Mouse (Mus musculus): ENCODE measurements around the gene Dlg2. TPM values are rescaled to one million over a fixed set of nuclear protein-coding genes. Genes with fewer than 3 reads are reported as not detected.

Gene Dlg2
- total RNA-seq, 2 experiments from 2014 or later, result 1.9 to 3.4 TPM

- DNase-seq, result no peak
- intact Hi-C loops (cut with DNase I), result no loop called here
Observed at GRCm38 (mm10) chr7:91709853-91710252, 1233.4 kb downstream of the Dlg2 start.

DNA sequence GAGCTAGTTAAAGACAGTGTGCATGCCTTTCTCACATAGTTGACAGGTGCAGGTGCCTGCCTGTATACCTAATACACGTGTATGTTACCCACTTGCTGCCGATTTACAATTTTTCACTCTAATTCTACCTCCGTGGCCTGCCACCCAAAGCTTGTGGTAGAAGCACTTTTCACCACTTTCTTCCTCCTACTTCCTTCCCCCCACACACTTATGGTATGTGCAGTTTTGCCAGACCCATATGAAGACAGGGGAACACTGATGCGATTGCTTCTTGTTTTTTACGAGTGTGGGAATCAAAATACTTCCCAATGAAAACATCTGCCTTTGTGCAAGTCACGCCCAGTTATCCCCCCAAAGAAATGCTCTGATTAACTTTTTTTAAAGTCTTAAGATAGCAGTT lies 1234.7 kb downstream of the Dlg2 start:
- intact Hi-C loops (cut with DNase I), result no loop called here
- no peak for DNase-seq

GRCm38 (mm10) chr7:91715776-91716175 lies 1239.3 kb downstream of the Dlg2 start:
- intact Hi-C loops (cut with DNase I), result no loop called here
- DNase-seq, result no peak

GRCm38 (mm10) chr7:91716696-91717095 lies 1240.2 kb downstream of the Dlg2 start:
- DNase-seq, result no peak
- intact Hi-C loops (cut with DNase I), result no loop called here

- intact Hi-C loops (cut with DNase I), result no loop called here
Observed at GRCm38 (mm10) chr7:91720318-91720717, 1243.8 kb downstream of the Dlg2 start.

DNA sequence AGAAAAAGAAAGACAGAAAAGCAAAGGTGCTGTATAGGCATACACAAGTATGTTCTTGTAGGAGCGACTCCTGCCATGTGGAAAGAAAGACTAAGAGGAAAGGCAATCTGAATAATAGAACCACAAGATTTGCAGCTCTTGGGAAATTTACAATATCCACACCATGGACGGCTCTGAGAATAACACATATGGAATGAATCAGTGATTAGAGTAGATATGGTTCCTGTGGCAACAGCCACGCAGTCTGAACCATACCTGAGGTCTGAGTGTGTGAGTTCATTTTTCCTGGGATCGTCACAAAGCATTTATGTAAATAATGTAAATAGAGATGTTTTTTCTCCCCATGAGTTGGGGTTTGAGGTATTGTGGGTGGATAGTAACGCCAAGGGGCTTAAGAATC lies 1247.9 kb downstream of the Dlg2 start:
- intact Hi-C loops (cut with DNase I), result no loop called here
- no peak for DNase-seq

More at GRCm38 (mm10) chr7:91720318-91720717, 1243.8 kb downstream of the Dlg2 start:
- no peak for DNase-seq

DNA sequence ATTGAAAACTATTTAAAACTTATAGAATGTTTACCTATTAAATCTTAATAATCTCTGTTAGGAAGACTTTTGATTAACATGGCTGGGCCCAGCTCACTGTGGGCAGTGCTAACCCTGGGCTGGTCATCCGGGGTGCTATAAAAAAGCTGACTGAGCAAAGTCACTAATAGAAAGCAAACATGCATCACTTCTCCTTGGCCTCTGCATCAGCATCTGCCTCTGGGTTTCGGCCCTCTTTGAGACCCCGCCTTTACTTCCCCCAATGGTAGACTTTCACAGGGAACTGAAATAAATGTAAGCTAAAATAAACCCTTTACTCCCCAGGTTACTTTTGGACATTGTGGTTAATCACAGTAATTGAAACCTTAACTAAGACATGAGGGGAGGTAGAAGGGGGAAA lies 1264.3 kb downstream of the Dlg2 start:
- DNase-seq, result no peak
- intact Hi-C loops (cut with DNase I), result no loop called here

DNA sequence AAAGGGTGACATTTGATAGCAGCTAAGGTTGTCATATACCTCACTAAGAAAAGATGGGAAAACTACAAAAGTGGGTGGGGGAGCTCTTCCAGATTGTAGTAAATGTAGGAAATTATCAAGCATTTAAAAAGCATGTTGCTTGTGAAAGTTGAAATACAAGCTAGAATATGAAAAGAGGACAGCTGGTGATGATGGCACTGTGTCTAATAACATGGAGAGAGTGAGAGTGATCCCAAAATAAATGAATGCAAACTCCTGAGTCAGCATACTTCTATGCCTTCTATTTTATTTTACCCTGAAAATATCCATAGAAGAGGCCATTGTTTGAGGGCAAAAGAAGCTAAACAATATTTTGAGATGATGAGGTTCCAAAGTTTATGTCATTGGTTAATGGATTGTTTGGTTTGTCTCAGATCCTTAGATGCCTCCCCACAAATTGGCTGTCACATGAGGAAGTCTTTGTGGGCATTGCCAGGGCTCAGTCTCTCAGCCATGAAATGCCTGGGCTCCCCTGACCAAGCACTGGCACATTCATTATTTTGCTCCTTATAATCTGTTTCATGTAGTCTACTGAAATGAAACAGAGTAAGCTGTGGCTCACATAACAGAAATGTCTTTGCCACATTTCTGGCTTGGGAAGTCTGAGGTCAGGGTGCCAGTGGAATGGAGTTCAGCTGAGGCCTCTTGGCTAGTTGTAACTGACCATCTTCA lies 1276.8 kb downstream of the Dlg2 start:
- intact Hi-C loops (cut with DNase I), result no loop called here
- no peak for DNase-seq

DNA sequence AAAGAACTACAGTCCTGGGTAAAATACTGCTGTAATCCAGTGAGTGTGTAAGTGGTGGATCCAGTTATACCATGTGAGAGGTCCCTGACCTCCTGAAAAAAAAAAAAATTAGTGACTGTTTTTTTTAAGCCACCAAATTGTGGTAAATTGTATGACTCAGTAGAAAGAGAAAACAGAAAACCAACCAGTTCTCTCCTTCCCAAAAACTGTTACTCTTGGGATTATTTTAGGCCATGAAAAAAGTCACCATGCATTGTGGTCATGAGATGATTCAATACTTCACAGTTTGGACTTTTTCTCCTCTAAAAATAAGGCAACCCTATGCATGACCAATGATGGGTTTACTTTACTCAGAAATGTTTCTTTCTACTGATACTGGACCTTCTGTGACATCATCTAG lies 1291.2 kb downstream of the Dlg2 start:
- intact Hi-C loops (cut with DNase I), result no loop called here
- DNase-seq, result no peak

GRCm38 (mm10) chr7:91778673-91779072 lies 1302.2 kb downstream of the Dlg2 start:
- DNase-seq, result no peak
- intact Hi-C loops (cut with DNase I), result no loop called here

DNA sequence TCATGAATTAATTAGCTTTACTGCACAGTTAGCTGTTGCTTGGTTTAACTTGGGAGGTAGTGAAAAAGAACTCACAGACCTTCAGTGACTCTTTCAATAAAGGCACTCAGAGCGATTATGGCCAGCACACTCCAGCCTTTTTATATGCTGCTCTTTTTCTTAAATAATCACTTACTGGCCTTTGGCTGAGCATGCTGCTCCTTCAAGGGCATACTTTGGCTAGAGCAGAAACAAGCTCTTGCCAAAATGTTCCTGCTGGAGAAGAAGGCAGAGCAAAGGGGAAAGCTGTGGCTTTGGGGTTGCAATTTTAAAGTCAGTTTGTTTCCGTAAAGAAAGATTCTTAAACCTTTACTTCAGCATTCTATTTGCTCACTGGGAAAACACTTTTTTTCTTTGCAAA lies 1308.1 kb downstream of the Dlg2 start:
- DNase-seq, result no peak
- intact Hi-C loops (cut with DNase I), result no loop called here

- DNase-seq, result no peak
- intact Hi-C loops (cut with DNase I), result no loop called here
Observed at GRCm38 (mm10) chr7:91785445-91785844, 1309.0 kb downstream of the Dlg2 start.

GRCm38 (mm10) chr7:91785871-91786270 lies 1309.4 kb downstream of the Dlg2 start:
- no peak for DNase-seq
- intact Hi-C loops (cut with DNase I), result no loop called here

- intact Hi-C loops (cut with DNase I), result no loop called here
- DNase-seq, result no peak
Observed at GRCm38 (mm10) chr7:91790949-91791564, 1314.6 kb downstream of the Dlg2 start.

DNA sequence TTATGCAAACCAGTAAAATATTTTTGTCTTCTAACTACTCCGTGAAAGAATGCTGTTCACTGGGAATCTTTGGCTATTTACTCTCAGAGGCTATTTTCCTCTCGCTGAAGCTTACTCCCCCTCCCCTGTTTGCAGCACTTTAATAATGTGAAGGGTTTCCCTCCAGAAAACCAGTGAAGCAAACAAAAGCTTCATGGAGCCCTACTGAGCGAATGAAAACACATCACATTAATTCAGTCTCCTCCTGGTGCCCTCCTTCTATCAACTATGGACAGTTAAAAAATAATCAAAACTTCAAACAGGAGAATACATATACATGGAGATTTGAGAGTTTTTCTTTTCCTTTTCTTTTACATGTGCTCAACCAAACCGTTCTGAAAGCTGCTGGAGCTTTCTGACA lies 1330.2 kb downstream of the Dlg2 start:
- DNase-seq, result no peak
- intact Hi-C loops (cut with DNase I), result no loop called here

- no peak for DNase-seq
- intact Hi-C loops (cut with DNase I), result no loop called here
Observed at GRCm38 (mm10) chr7:91810774-91811173, 1334.3 kb downstream of the Dlg2 start.

- intact Hi-C loops (cut with DNase I), result no loop called here
- DNase-seq, result no peak
Observed at GRCm38 (mm10) chr7:91818004-91818403, 1341.5 kb downstream of the Dlg2 start.

GRCm38 (mm10) chr7:91832207-91832606 lies 1355.7 kb downstream of the Dlg2 start:
- intact Hi-C loops (cut with DNase I), result no loop called here
- DNase-seq, result no peak

DNA sequence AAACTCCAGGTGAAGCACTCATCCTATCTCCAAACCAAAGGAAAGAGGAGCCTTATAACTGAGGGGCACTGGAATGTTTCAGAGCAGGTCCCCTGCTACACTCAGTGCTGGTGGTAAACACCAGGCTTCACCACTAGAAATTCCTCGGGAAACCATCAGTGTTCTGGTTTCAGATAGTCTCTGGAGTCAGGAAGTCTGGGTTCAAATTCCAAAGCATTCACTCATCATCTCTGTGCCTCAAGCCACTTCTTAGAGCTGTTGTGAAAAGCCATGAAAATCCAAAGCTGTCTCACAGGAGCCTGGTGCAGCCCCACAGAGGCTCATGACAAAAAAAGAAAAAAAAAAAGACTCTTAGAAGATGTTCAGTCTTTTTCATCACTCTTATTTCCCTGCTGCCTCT lies 1369.3 kb downstream of the Dlg2 start:
- DNase-seq, result no peak
- intact Hi-C loops (cut with DNase I), result no loop called here

GRCm38 (mm10) chr7:91849364-91849763 lies 1372.9 kb downstream of the Dlg2 start:
- intact Hi-C loops (cut with DNase I), result no loop called here
- DNase-seq, result no peak

GRCm38 (mm10) chr7:91853653-91854052 lies 1377.2 kb downstream of the Dlg2 start:
- intact Hi-C loops (cut with DNase I), result no loop called here
- no peak for DNase-seq

- intact Hi-C loops (cut with DNase I), result no loop called here
- no peak for DNase-seq
Observed at GRCm38 (mm10) chr7:91856931-91857330, 1380.5 kb downstream of the Dlg2 start.

All from heart, postnatal 10 days (tissue).